Mouse (Mus musculus): ENCODE results near the gene Wwox. TPM values are rescaled to one million over a fixed set of nuclear protein-coding genes. Genes with fewer than 3 reads are reported as not detected.

Wwox gene
- polyA plus RNA-seq, 1 experiment from 2014 or later = 13.8 TPM

GRCm38 (mm10) chr8:114529581-114529980 lies 90.1 kb downstream of the Wwox start:
- no peak for DNase-seq (ENCODE audit: low spot score)
- Histone ChIP-seq H3K4me2 (ENCODE audit: low read depth, low read length, severe bottlenecking) (no peak overlapping the region), H3K9ac (ENCODE audit: low read length) (no peak overlapping the region), H3K27ac (ENCODE audit: low read depth, low read length) (no peak overlapping the region), H3K36me3 (ENCODE audit: control insufficient read depth, insufficient read depth, low read length) (no peaks in the 10 kb centered on the region), H3K9me3 (ENCODE audit: control insufficient read depth, low read length) (no peaks in the 10 kb centered on the region), H3K4me1 (replicated peaks; ENCODE audit: control insufficient read depth, insufficient read depth, low read length) (0 out of 2 replicates have a peak, but pooled peaks cover 2% of the 10 kb centered on the region), H3K4me3 (ENCODE audit: low read depth, low read length) (no peak overlapping the region), H3K27me3 (ENCODE audit: control insufficient read depth, insufficient read depth, low read length) (no peaks in the 10 kb centered on the region)
- 87% methylated on average over 10 of the region's 10 CpGs for WGBS
- ATAC-seq (replicated peaks; ENCODE audit: low FRiP score) = no peak

- Histone ChIP-seq H3K27ac (ENCODE audit: low read depth, low read length) (no peak overlapping the region), H3K4me2 (ENCODE audit: low read depth, low read length, severe bottlenecking) (no peak overlapping the region), H3K9me3 (ENCODE audit: control insufficient read depth, low read length) (no peaks in the 10 kb centered on the region), H3K27me3 (ENCODE audit: control insufficient read depth, insufficient read depth, low read length) (no peaks in the 10 kb centered on the region), H3K4me3 (ENCODE audit: low read depth, low read length) (no peak overlapping the region), H3K4me1 (replicated peaks; ENCODE audit: control insufficient read depth, insufficient read depth, low read length) (no peaks in the 10 kb centered on the region), H3K9ac (ENCODE audit: low read length) (no peak overlapping the region), H3K36me3 (ENCODE audit: control insufficient read depth, insufficient read depth, low read length) (no peaks in the 10 kb centered on the region)
- DNase-seq (ENCODE audit: low spot score) (no peak), ATAC-seq (replicated peaks; ENCODE audit: low FRiP score) (no peak)
- 55% methylated on average over 6 of the region's 6 CpGs for WGBS
Observed at GRCm38 (mm10) chr8:114536201-114536600, 96.7 kb downstream of the Wwox start.

GRCm38 (mm10) chr8:114541132-114541531 lies 101.7 kb downstream of the Wwox start:
- DNase-seq (ENCODE audit: low spot score) (no peak), ATAC-seq (replicated peaks; ENCODE audit: low FRiP score) (no peak)
- no peak overlapping the region for H3K4me2 ChIP-seq (ENCODE audit: low read depth, low read length, severe bottlenecking)
- H3K27ac ChIP-seq (ENCODE audit: low read depth, low read length) = no peak overlapping the region
- no peaks in the 10 kb centered on the region for H3K4me1 ChIP-seq (replicated peaks; ENCODE audit: control insufficient read depth, insufficient read depth, low read length)
- 7% methylated on average over 3 of the region's 3 CpGs for WGBS
- H3K9ac ChIP-seq (ENCODE audit: low read length) = no peak overlapping the region
- H3K36me3 ChIP-seq (ENCODE audit: control insufficient read depth, insufficient read depth, low read length) = no peaks in the 10 kb centered on the region
- no peaks in the 10 kb centered on the region for H3K9me3 ChIP-seq (ENCODE audit: control insufficient read depth, low read length)
- no peaks in the 10 kb centered on the region for H3K27me3 ChIP-seq (ENCODE audit: control insufficient read depth, insufficient read depth, low read length)
- H3K4me3 ChIP-seq (ENCODE audit: low read depth, low read length) = no peak overlapping the region

GRCm38 (mm10) chr8:114548360-114548759 lies 108.9 kb downstream of the Wwox start:
- no peak overlapping the region for H3K27ac ChIP-seq (ENCODE audit: low read depth, low read length)
- ATAC-seq (replicated peaks; ENCODE audit: low FRiP score) (no peak), DNase-seq (ENCODE audit: low spot score) (peak; percentile 19)
- H3K9ac ChIP-seq (ENCODE audit: low read length) = no peak overlapping the region
- no peaks in the 10 kb centered on the region for H3K36me3 ChIP-seq (ENCODE audit: control insufficient read depth, insufficient read depth, low read length)
- H3K27me3 ChIP-seq (ENCODE audit: control insufficient read depth, insufficient read depth, low read length) = no peaks in the 10 kb centered on the region
- no peak overlapping the region for H3K4me3 ChIP-seq (ENCODE audit: low read depth, low read length)
- H3K4me2 ChIP-seq (ENCODE audit: low read depth, low read length, severe bottlenecking) = no peak overlapping the region
- 86% methylated on average over 8 of the region's 8 CpGs for WGBS
- no peaks in the 10 kb centered on the region for H3K9me3 ChIP-seq (ENCODE audit: control insufficient read depth, low read length)
- H3K4me1 ChIP-seq (replicated peaks; ENCODE audit: control insufficient read depth, insufficient read depth, low read length) = no peaks in the 10 kb centered on the region

- ATAC-seq (replicated peaks; ENCODE audit: low FRiP score) (no peak), DNase-seq (ENCODE audit: low spot score) (no peak)
- Histone ChIP-seq H3K27me3 (ENCODE audit: control insufficient read depth, insufficient read depth, low read length) (no peaks in the 10 kb centered on the region), H3K9ac (ENCODE audit: low read length) (no peak overlapping the region), H3K36me3 (ENCODE audit: control insufficient read depth, insufficient read depth, low read length) (no peaks in the 10 kb centered on the region), H3K4me1 (replicated peaks; ENCODE audit: control insufficient read depth, insufficient read depth, low read length) (no peaks in the 10 kb centered on the region), H3K27ac (ENCODE audit: low read depth, low read length) (no peak overlapping the region), H3K4me2 (ENCODE audit: low read depth, low read length, severe bottlenecking) (no peak overlapping the region), H3K9me3 (ENCODE audit: control insufficient read depth, low read length) (no peaks in the 10 kb centered on the region), H3K4me3 (ENCODE audit: low read depth, low read length) (no peak overlapping the region)
- 84% methylated on average over 6 of the region's 6 CpGs for WGBS
Observed at GRCm38 (mm10) chr8:114548837-114549236, 109.4 kb downstream of the Wwox start.

- no peak overlapping the region for H3K4me3 ChIP-seq (ENCODE audit: low read depth, low read length)
- H3K9me3 ChIP-seq (ENCODE audit: control insufficient read depth, low read length) = no peaks in the 10 kb centered on the region
- ATAC-seq (replicated peaks; ENCODE audit: low FRiP score) = no peak
- no peak overlapping the region for H3K9ac ChIP-seq (ENCODE audit: low read length)
- peak; percentile 51 for DNase-seq (ENCODE audit: low spot score)
- no peaks in the 10 kb centered on the region for H3K4me1 ChIP-seq (replicated peaks; ENCODE audit: control insufficient read depth, insufficient read depth, low read length)
- 50% methylated on average over 7 of the region's 7 CpGs for WGBS
- no peak overlapping the region for H3K27ac ChIP-seq (ENCODE audit: low read depth, low read length)
- H3K36me3 ChIP-seq (ENCODE audit: control insufficient read depth, insufficient read depth, low read length) = no peaks in the 10 kb centered on the region
- no peak overlapping the region for H3K4me2 ChIP-seq (ENCODE audit: low read depth, low read length, severe bottlenecking)
- no peaks in the 10 kb centered on the region for H3K27me3 ChIP-seq (ENCODE audit: control insufficient read depth, insufficient read depth, low read length)
Observed at GRCm38 (mm10) chr8:114550029-114550428, 110.6 kb downstream of the Wwox start.

- Histone ChIP-seq H3K36me3 (ENCODE audit: control insufficient read depth, insufficient read depth, low read length) (no peaks in the 10 kb centered on the region), H3K9me3 (ENCODE audit: control insufficient read depth, low read length) (no peaks in the 10 kb centered on the region), H3K4me3 (ENCODE audit: low read depth, low read length) (no peak overlapping the region), H3K27me3 (ENCODE audit: control insufficient read depth, insufficient read depth, low read length) (no peaks in the 10 kb centered on the region), H3K9ac (ENCODE audit: low read length) (no peak overlapping the region), H3K27ac (ENCODE audit: low read depth, low read length) (no peak overlapping the region), H3K4me1 (replicated peaks; ENCODE audit: control insufficient read depth, insufficient read depth, low read length) (no peaks in the 10 kb centered on the region), H3K4me2 (ENCODE audit: low read depth, low read length, severe bottlenecking) (no peak overlapping the region)
- ATAC-seq (replicated peaks; ENCODE audit: low FRiP score) (no peak), DNase-seq (ENCODE audit: low spot score) (no peak)
- 82% methylated on average over 3 of the region's 3 CpGs for WGBS
Observed at GRCm38 (mm10) chr8:114552606-114553005, 113.2 kb downstream of the Wwox start.

GRCm38 (mm10) chr8:114554966-114555365 lies 115.5 kb downstream of the Wwox start:
- H3K4me3 ChIP-seq (ENCODE audit: low read depth, low read length) = no peak overlapping the region
- H3K27ac ChIP-seq (ENCODE audit: low read depth, low read length) = no peak overlapping the region
- DNase-seq (ENCODE audit: low spot score) = no peak
- no peak overlapping the region for H3K4me2 ChIP-seq (ENCODE audit: low read depth, low read length, severe bottlenecking)
- H3K36me3 ChIP-seq (ENCODE audit: control insufficient read depth, insufficient read depth, low read length) = no peaks in the 10 kb centered on the region
- H3K9me3 ChIP-seq (ENCODE audit: control insufficient read depth, low read length) = no peaks in the 10 kb centered on the region; the same call in 1 of the 2 replicates
- H3K27me3 ChIP-seq (ENCODE audit: control insufficient read depth, insufficient read depth, low read length) = no peaks in the 10 kb centered on the region
- no peak overlapping the region for H3K9ac ChIP-seq (ENCODE audit: low read length)
- 76% methylated on average over 15 of the region's 15 CpGs for WGBS
- no peak for ATAC-seq (replicated peaks; ENCODE audit: low FRiP score)
- no peaks in the 10 kb centered on the region for H3K4me1 ChIP-seq (replicated peaks; ENCODE audit: control insufficient read depth, insufficient read depth, low read length)

GRCm38 (mm10) chr8:114555491-114556202 lies 116.2 kb downstream of the Wwox start:
- Histone ChIP-seq H3K9ac (ENCODE audit: low read length) (no peak overlapping the region), H3K4me1 (replicated peaks; ENCODE audit: control insufficient read depth, insufficient read depth, low read length) (no peaks in the 10 kb centered on the region), H3K27me3 (ENCODE audit: control insufficient read depth, insufficient read depth, low read length) (no peaks in the 10 kb centered on the region), H3K9me3 (ENCODE audit: control insufficient read depth, low read length) (no peaks in the 10 kb centered on the region; the same call in 1 of the 2 replicates), H3K27ac (ENCODE audit: low read depth, low read length) (no peak overlapping the region), H3K4me2 (ENCODE audit: low read depth, low read length, severe bottlenecking) (no peak overlapping the region), H3K4me3 (ENCODE audit: low read depth, low read length) (no peak overlapping the region), H3K36me3 (ENCODE audit: control insufficient read depth, insufficient read depth, low read length) (no peaks in the 10 kb centered on the region)
- DNase-seq (ENCODE audit: low spot score) = no peak
- ATAC-seq (replicated peaks; ENCODE audit: low FRiP score) = no peak
- 76% methylated on average over 6 of the region's 6 CpGs for WGBS
